Mouse (Mus musculus) kidney, postnatal 0 days (tissue): ENCODE results near the gene Mrln. TPM values are rescaled to one million over a fixed set of nuclear protein-coding genes. Genes with fewer than 3 reads are reported as not detected.

Source experiments
- ATAC-seq: fragments of 200-750 bp; cut with Nextera tagmentation; replicated peaks from 2 replicates; pipeline ENCODE4 v1.8.0; 2017; ENCODE audit warnings: low read depth, moderate number of reproducible peaks, moderate TSS enrichment, moderate library complexity; ENCODE audit not compliant: low FRiP score
- DNase-seq: peaks from one replicate; pipeline ENCODE4 v3.0.0-alpha.2; 2016; ENCODE audit warnings: low spot score
- H3K27ac ChIP-seq: fragments of 300-500 bp; sonication (generic); 2 replicates; pipeline ENCODE4 v1.5.1; 2014; ENCODE audit warnings: mild to moderate bottlenecking
- H3K27me3 ChIP-seq: fragments of 300-500 bp; sonication (generic); 2 replicates; pipeline ENCODE4 v1.6.1; 2014; ENCODE audit warnings: low read length, mixed read lengths; ENCODE audit not compliant: insufficient read depth
- H3K36me3 ChIP-seq: fragments of 300-500 bp; sonication (generic); 2 replicates; pipeline ENCODE4 v1.6.1; 2014; ENCODE audit warnings: low read length, mixed read lengths; ENCODE audit not compliant: insufficient read depth
- H3K4me1 ChIP-seq: fragments of 300-500 bp; sonication (generic); replicated peaks from 2 replicates; pipeline ENCODE4 v1.6.1; 2014; ENCODE audit warnings: antibody characterized with exemption, low read length, mixed read lengths; ENCODE audit not compliant: insufficient read depth
- H3K4me2 ChIP-seq: fragments of 300-500 bp; sonication (generic); 2 replicates; pipeline ENCODE4 v1.6.1; 2014; ENCODE audit warnings: mild to moderate bottlenecking, low read length, moderate library complexity, mixed read lengths
- H3K4me3 ChIP-seq: fragments of 300-500 bp; sonication (generic); replicated peaks from 2 replicates; pipeline ENCODE4 v1.5.1; 2014; ENCODE audit warnings: low read depth, low read length
- H3K9ac ChIP-seq: fragments of 300-500 bp; sonication (generic); 2 replicates; pipeline ENCODE4 v1.6.1; 2014; ENCODE audit warnings: low read depth, low read length
- H3K9me3 ChIP-seq: fragments of 300-500 bp; sonication (generic); replicated peaks from 2 replicates; pipeline ENCODE4 v1.6.1; 2016; ENCODE audit warnings: low read length, inconsistent platforms, mixed read lengths
- CTCF ChIP-seq: IDR thresholded peaks from 2 replicates; pipeline ENCODE4 v1.5.1; 2016; ENCODE audit warnings: antibody characterized with exemption, low read depth, mild to moderate bottlenecking, moderate library complexity
- WGBS: fragments of 180-500 bp; shearing (Covaris S2); extraction: QIAGEN DNeasy Blood & Tissue Kit; methylation state at CpG from one replicate; pipeline ENCODE4 v1.1.7; 2014; 5-methylcytosine and 5-hydroxymethylcytosine counted together
- polyA plus RNA-seq: library from polyadenylated mRNA; unstranded; fragments of >200 nt; fragmentation: Nextera tagmentation; extraction: Ambion mirVana; gene quantifications from 2 replicates; pipeline ENCODE4 v1.2.1, GENCODE M21; 2015

Mrln gene
- polyA plus RNA-seq, 1 experiment from 2014 or later, result 9.8 TPM

DNA sequence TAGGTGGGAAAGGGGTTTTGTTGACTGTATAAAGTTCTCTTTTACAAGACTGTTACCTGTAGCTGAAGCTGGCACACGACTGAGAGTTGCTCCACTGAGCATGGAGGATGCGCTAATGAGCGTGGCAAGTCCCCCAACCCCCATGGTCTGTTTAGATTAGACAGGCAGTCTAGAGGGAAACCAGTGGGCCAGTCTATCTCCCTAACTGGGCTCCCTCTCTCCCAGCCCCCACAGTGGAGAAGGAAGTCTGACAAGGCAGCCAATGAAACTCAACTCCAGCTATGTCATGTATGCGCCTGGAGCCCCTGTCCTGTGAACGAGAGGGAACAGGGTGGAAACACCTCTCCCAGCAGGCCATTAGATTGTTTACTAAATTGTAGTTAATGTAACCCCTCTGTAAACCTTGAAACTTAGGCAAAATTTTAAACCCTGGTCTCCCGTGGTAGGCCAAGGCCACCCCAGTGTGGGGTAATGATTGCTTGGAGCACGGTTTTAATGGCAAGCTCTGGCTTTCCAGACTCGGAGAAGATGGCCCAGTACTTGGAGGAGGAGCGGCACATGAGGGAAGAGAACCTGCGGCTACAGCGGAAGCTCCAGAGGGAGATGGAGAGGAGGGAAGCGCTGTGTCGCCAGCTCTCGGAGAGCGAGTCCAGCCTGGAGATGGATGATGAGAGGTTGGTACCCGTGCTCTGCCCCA lies 29.8 kb upstream of the Mrln start:
- H3K27me3 ChIP-seq, result no peaks in the 10 kb centered on the region
- no peak overlapping the region for H3K4me3 ChIP-seq
- DNase-seq (no peak), ATAC-seq (no peak)
- 63% methylated on average over 16 of the region's 16 CpGs for WGBS
- H3K27ac ChIP-seq, result no peak overlapping the region
- 0 out of 2 replicates have a peak, but pooled peaks cover 20% of the 10 kb centered on the region for H3K36me3 ChIP-seq
- no peak for TF ChIP-seq CTCF
- H3K9me3 ChIP-seq, result no peaks in the 10 kb centered on the region
- no peaks in the 10 kb centered on the region for H3K4me1 ChIP-seq
- no peak overlapping the region for H3K9ac ChIP-seq
- H3K4me2 ChIP-seq, result no peak overlapping the region

DNA sequence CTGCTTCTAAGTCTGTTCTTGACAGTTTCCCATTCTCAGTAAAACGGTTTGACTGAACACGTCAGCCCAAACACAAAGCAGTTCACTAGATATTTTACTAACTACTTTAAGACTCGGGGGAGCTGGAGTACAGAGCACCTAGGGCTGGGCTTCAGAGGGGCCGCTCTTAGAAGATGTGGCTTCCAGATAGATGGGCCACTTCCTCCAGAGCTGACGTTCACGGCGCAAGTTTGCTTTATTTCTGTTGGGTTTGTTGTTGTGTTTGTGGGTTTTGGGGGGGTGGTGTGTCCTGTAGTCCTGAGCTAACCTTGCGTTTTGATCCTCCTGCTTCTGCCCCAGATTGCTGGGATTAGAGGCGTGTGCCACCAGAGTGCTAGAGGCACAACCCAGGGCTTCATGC lies 23.7 kb upstream of the Mrln start:
- 72% methylated on average over 9 of the region's 9 CpGs for WGBS

DNA sequence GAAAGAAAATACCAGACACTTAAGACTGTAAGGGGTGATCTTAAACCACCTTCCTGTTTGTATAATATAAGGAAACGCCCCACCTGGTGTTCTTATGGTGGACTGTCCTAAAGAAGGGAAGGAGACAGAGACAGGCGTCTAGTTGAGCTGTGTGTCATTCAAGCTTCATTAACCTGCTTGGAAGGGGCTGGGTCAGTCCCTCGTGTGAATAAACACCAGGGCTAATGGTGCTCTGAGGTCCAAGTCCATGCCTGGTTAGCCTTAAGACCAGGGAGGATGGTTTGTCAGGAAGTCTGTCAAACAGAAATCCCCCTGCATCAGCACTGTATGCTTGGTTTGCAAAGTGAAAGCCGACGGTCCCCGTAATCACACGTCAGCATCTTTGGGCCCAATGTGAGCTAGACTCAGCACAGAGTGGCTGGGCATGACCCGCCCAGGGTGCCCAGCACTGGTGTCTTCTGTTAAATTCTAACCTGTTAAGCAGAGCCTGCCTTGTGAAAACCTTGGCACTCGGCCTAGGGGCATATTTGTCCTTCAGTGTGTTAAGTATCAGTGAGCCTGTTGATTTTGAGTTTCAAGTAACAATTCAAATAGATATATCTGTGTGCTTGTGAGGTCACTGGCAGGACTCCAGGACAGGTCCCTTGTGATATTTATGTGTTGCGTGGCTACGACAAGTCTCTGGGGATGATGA lies 23.0 kb upstream of the Mrln start:
- Histone ChIP-seq H3K4me1 (0 out of 2 replicates have a peak, but pooled peaks cover 9% of the 10 kb centered on the region), H3K27ac (peak overlapping the region; percentile 64), H3K27me3 (no peaks in the 10 kb centered on the region), H3K36me3 (0 out of 2 replicates have a peak, but pooled peaks cover 3% of the 10 kb centered on the region), H3K9ac (no peak overlapping the region), H3K4me3 (no peak overlapping the region), H3K9me3 (no peaks in the 10 kb centered on the region), H3K4me2 (no peak overlapping the region)
- WGBS, result 46% methylated on average over 11 of the region's 11 CpGs
- peak; percentile 63 for DNase-seq
- TF ChIP-seq CTCF, result no peak; the same call in 1 of the 2 replicates
- ATAC-seq, result peak; percentile 91

More for the DNA sequence above, 23.7 kb upstream of the Mrln start:
- H3K27ac ChIP-seq, result peak overlapping the region; percentile 42; the same call in 1 of the 2 replicates
- H3K9me3 ChIP-seq, result no peaks in the 10 kb centered on the region
- no peaks in the 10 kb centered on the region for H3K27me3 ChIP-seq
- H3K4me3 ChIP-seq, result no peak overlapping the region
- H3K4me2 ChIP-seq, result no peak overlapping the region
- ATAC-seq (no peak), DNase-seq (no peak)
- H3K9ac ChIP-seq, result no peak overlapping the region
- H3K36me3 ChIP-seq, result 0 out of 2 replicates have a peak, but pooled peaks cover 6% of the 10 kb centered on the region
- H3K4me1 ChIP-seq, result 0 out of 2 replicates have a peak, but pooled peaks cover 9% of the 10 kb centered on the region
- TF ChIP-seq CTCF, result no peak

DNA sequence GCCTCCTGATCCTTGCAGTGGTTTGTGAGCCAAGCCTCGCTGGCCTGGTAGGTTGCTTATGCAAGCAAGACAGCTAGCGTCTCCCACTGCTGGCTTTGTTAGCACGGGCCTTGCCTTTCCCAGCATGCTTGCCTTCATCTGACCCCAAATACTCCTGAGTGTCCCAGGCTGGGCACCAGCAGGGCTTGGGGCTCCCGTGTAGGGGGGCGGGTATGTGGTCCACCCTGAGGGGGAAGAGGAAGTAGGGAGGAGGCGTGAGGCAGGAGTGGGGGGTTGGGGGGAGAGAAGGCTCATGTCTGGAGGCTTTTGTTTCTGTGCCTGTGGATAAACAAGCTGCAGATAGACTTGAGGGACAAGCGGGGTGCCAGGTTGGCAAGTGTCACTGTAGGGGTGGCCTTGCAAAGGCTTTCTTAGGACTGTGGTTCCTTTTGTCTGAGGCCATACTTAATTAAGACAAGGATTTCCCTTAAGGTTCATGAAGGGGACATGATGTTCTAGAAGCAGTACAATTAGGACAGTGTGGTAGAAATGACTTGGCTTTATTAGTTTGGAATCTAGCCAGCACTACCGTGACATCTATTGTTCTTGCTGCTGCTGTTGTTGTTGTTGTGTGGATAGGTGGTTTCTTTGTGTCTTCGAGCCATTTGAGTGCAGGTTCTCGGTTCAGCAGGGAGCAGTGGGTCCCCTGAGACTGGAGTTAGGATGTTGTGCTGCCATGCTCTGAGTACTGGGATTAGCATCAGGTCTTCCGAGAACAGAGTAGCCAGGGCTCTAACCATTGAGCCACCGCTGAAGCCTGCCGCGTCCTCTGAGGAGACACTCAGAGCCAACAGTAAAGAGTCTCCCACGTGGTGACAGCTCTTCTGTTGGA lies 21.0 kb upstream of the Mrln start:
- no peaks in the 10 kb centered on the region for H3K27me3 ChIP-seq
- no peak overlapping the region for H3K4me3 ChIP-seq
- 0 out of 2 replicates have a peak, but pooled peaks cover 9% of the 10 kb centered on the region for H3K4me1 ChIP-seq
- peak overlapping the region; percentile 60; the same call in 1 of the 2 replicates for H3K27ac ChIP-seq
- no peak overlapping the region for H3K9ac ChIP-seq
- ATAC-seq (0 out of 2 replicates have a peak, but pooled peaks have one; percentile 18), DNase-seq (peak; percentile 59)
- H3K9me3 ChIP-seq, result no peaks in the 10 kb centered on the region
- peaks cover 12% of the 10 kb centered on the region; the same call in 1 of the 2 replicates for H3K36me3 ChIP-seq
- TF ChIP-seq CTCF, result no peak
- WGBS, result 53% methylated on average over 15 of the region's 15 CpGs
- H3K4me2 ChIP-seq, result no peak overlapping the region

DNA sequence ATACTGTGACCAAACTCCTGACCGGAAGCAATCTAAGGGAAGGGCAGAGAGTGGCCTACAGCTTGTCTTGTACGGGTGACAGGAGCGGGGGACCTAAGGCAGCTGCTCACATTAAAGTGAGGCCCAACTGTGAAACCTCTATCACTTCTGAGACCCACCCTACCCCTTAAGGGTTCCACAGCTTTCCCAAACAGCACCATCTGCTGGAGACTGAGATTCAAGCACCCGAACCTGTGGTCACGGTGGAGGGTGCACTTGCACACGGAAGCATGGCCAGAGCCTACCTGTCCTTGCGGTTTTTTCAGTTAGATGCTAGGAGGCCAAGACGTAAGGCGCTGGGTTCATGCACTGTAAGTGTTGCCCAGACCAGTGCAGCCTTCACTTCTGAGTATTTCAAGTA lies 18.3 kb upstream of the Mrln start:
- peak; percentile 61 for DNase-seq
- ATAC-seq, result no peak; the same call in 1 of the 2 replicates
- Histone ChIP-seq H3K4me2 (no peak overlapping the region), H3K4me3 (no peak overlapping the region), H3K4me1 (0 out of 2 replicates have a peak, but pooled peaks cover 9% of the 10 kb centered on the region), H3K36me3 (peaks cover 23% of the 10 kb centered on the region), H3K9ac (no peak overlapping the region), H3K27me3 (no peaks in the 10 kb centered on the region), H3K27ac (no peak overlapping the region), H3K9me3 (no peaks in the 10 kb centered on the region)
- whole genome bisulfite sequencing, result 68% methylated on average over 9 of the region's 9 CpGs
- peak; percentile 77 for TF ChIP-seq CTCF

DNA sequence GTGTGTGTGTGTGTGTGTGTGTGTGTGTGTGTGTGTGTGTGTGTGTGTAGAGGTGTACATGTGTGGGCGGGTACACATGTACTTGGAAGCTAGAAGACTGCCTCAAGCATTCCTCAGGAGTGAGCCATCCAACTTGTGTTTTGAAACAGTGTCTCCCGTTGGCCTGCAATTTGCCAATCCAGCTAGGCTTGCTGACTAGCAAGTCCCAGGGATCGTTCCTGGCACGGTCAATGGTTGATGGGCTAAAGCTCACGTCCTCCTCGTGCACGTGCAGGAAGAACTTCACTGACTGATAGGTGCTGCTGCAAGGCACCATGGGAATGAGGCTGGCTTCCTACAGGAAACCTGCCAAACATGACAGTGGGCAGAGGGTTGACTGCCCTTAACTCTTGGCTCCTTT lies 17.9 kb upstream of the Mrln start:
- Histone ChIP-seq H3K4me1 (0 out of 2 replicates have a peak, but pooled peaks cover 9% of the 10 kb centered on the region), H3K9ac (no peak overlapping the region), H3K36me3 (peaks cover 27% of the 10 kb centered on the region), H3K4me3 (no peak overlapping the region), H3K9me3 (no peaks in the 10 kb centered on the region), H3K27ac (no peak overlapping the region), H3K27me3 (no peaks in the 10 kb centered on the region), H3K4me2 (no peak overlapping the region)
- ATAC-seq (no peak), DNase-seq (no peak)
- TF ChIP-seq CTCF, result no peak
- WGBS, result 88% methylated on average over 7 of the region's 7 CpGs
